Mouse (Mus musculus) myocyte (in vitro differentiated cells): ENCODE measurements at regions not wholly inside any gene's neighbourhood (a gene's known extent, or its start where the extent isn't known, plus 50 kb on each side); places are given as distances from the start of the nearest gene placed in this dataset.

Experiments
- H3K27me3 ChIP-seq: one replicate; pipeline ENCODE4 v1.6.1; 2011; ENCODE audit not compliant: control insufficient read depth, insufficient read depth, insufficient read length
- H3K36me3 ChIP-seq: one replicate; pipeline ENCODE4 v1.6.1; 2011; ENCODE audit not compliant: control insufficient read depth, insufficient read depth
- H3K4me2 ChIP-seq: one replicate; pipeline ENCODE4 v1.6.1; 2011; ENCODE audit warnings: low read depth, control low read depth
- H3K4me3 ChIP-seq: one replicate; pipeline ENCODE4 v1.5.1; 2011; ENCODE audit warnings: mild to moderate bottlenecking, control low read depth, moderate library complexity
- H3K79me2 ChIP-seq: one replicate; pipeline ENCODE4 v1.6.1; 2011; ENCODE audit not compliant: control insufficient read depth, insufficient read depth
- H3ac ChIP-seq: one replicate; pipeline ENCODE4 v1.6.1; 2011; ENCODE audit not compliant: control insufficient read depth, insufficient read length
- CEBPB ChIP-seq: IDR thresholded peaks from 2 replicates; pipeline ENCODE4 v1.6.1; 2011; ENCODE audit warnings: mild to moderate bottlenecking, moderate library complexity; ENCODE audit not compliant: poor library complexity, insufficient read depth, severe bottlenecking
- E2F4 ChIP-seq: IDR thresholded peaks from one replicate; pipeline ENCODE4 v1.6.1; 2011; ENCODE audit warnings: mild to moderate bottlenecking, control low read depth, moderate library complexity; ENCODE audit not compliant: insufficient read depth
- MAX ChIP-seq: IDR thresholded peaks from one replicate; pipeline ENCODE4 v1.6.1; 2011; ENCODE audit warnings: low read depth, mild to moderate bottlenecking, control low read depth
- MYOD1 ChIP-seq, 3 experiments: IDR thresholded peaks; one replicate each; pipeline ENCODE4 v1.6.1; 2011; ENCODE audit warnings: control low read depth in 2 of 3, low read depth in 2 of 3, mild to moderate bottlenecking in 2 of 3, moderate library complexity in 1 of 3; ENCODE audit not compliant: insufficient read length in 2 of 3, control insufficient read depth in 1 of 3
- MYOG ChIP-seq, 3 experiments: IDR thresholded peaks; one replicate each; pipeline ENCODE4 v1.6.1; 2011; ENCODE audit warnings: control low read depth in 2 of 3, low read depth in 2 of 3, mild to moderate bottlenecking in 2 of 3; ENCODE audit not compliant: insufficient read length in 2 of 3, control insufficient read depth in 1 of 3, insufficient read depth in 1 of 3
- POLR2A ChIP-seq: IDR thresholded peaks from one replicate; pipeline ENCODE4 v1.6.1; 2011; ENCODE audit warnings: low read depth, mild to moderate bottlenecking, control low read depth, moderate library complexity; ENCODE audit not compliant: insufficient read length
- POLR2AphosphoS2 ChIP-seq: IDR thresholded peaks from one replicate; pipeline ENCODE4 v1.6.1; 2011; ENCODE audit warnings: low read depth, control low read depth; ENCODE audit not compliant: insufficient read length
- REST ChIP-seq: IDR thresholded peaks from one replicate; pipeline ENCODE4 v1.6.1; 2011; ENCODE audit warnings: mild to moderate bottlenecking, control low read depth, moderate library complexity; ENCODE audit not compliant: insufficient read depth, insufficient read length
- SRF ChIP-seq: IDR thresholded peaks from one replicate; pipeline ENCODE4 v1.6.1; 2011; ENCODE audit warnings: low read depth; ENCODE audit not compliant: control insufficient read depth, insufficient read length
- TCF12 ChIP-seq: IDR thresholded peaks from one replicate; pipeline ENCODE4 v1.6.1; 2011; ENCODE audit warnings: mild to moderate bottlenecking, control low read depth; ENCODE audit not compliant: poor library complexity, insufficient read depth, severe bottlenecking
- TCF3 ChIP-seq: IDR thresholded peaks from one replicate; pipeline ENCODE4 v1.6.1; 2011; ENCODE audit warnings: low read depth, control low read depth; ENCODE audit not compliant: insufficient read length
- USF1 ChIP-seq: IDR thresholded peaks from one replicate; pipeline ENCODE4 v1.6.1; 2011; ENCODE audit warnings: low read depth, mild to moderate bottlenecking, control low read depth, moderate library complexity

- H3K4me2 ChIP-seq = no peak overlapping the region
- no peaks in the 10 kb centered on the region for H3K27me3 ChIP-seq
- no peaks in the 10 kb centered on the region for H3K79me2 ChIP-seq
- no peak overlapping the region for H3K4me3 ChIP-seq
- H3K36me3 ChIP-seq = no peaks in the 10 kb centered on the region
- TF ChIP-seq POLR2AphosphoS2 (no peak), SRF (no peak), CEBPB (no peak), E2F4 (no peak)
- H3ac ChIP-seq = no peak overlapping the region
Measured at GRCm38 (mm10) chr3:120843623-120844022, 327.9 kb downstream of the Rwdd3 start.

- H3K27me3 ChIP-seq = no peaks in the 10 kb centered on the region
- no peak overlapping the region for H3K4me3 ChIP-seq
- TF ChIP-seq MYOD1 (IDR thresholded peaks at IDR 0.05; ENCODE audit: control insufficient read depth in 1 of 3, insufficient read length in 2 of 3, low read depth in 2 of 3) (no peak), TCF12 (no peak), SRF (no peak), TCF3 (no peak)
- no peaks in the 10 kb centered on the region for H3K36me3 ChIP-seq
- no peak overlapping the region for H3K4me2 ChIP-seq
- H3K79me2 ChIP-seq = no peaks in the 10 kb centered on the region
- no peak overlapping the region for H3ac ChIP-seq
Measured at GRCm38 (mm10) chr3:120823536-120823935, 348.0 kb downstream of the Rwdd3 start.

- Histone ChIP-seq H3K4me3 (no peak overlapping the region), H3K27me3 (no peaks in the 10 kb centered on the region), H3ac (no peak overlapping the region), H3K36me3 (no peaks in the 10 kb centered on the region), H3K79me2 (no peaks in the 10 kb centered on the region), H3K4me2 (no peak overlapping the region)
- TF ChIP-seq REST = no peak
- no peak for TF ChIP-seq MYOG (IDR thresholded peaks at IDR 0.05; ENCODE audit: control insufficient read depth in 1 of 3, insufficient read depth in 1 of 3, insufficient read length in 2 of 3, low read depth in 2 of 3)
- TF ChIP-seq TCF12 = no peak
- TF ChIP-seq TCF3 = no peak
- no peak for TF ChIP-seq MYOD1 (IDR thresholded peaks at IDR 0.05; ENCODE audit: control insufficient read depth in 1 of 3, insufficient read length in 2 of 3, low read depth in 2 of 3)
- no peak for TF ChIP-seq MAX
- TF ChIP-seq POLR2AphosphoS2 = no peak
- TF ChIP-seq USF1 = no peak
- TF ChIP-seq POLR2A = no peak
- TF ChIP-seq E2F4 = no peak
- TF ChIP-seq SRF = no peak
Measured at GRCm38 (mm10) chr3:120811901-120812300, 359.6 kb downstream of the Rwdd3 start.

- Histone ChIP-seq H3K4me3 (no peak overlapping the region), H3K79me2 (no peaks in the 10 kb centered on the region), H3K27me3 (no peaks in the 10 kb centered on the region), H3K36me3 (no peaks in the 10 kb centered on the region), H3K4me2 (no peak overlapping the region), H3ac (no peak overlapping the region)
- TF ChIP-seq MAX (no peak), POLR2AphosphoS2 (no peak), REST (no peak), USF1 (no peak), SRF (no peak), CEBPB (no peak), MYOG (IDR thresholded peaks at IDR 0.05; ENCODE audit: control insufficient read depth in 1 of 3, insufficient read depth in 1 of 3, insufficient read length in 2 of 3, low read depth in 2 of 3) (no peak), E2F4 (no peak), POLR2A (no peak), TCF3 (no peak), MYOD1 (IDR thresholded peaks at IDR 0.05; ENCODE audit: control insufficient read depth in 1 of 3, insufficient read length in 2 of 3, low read depth in 2 of 3) (no peak), TCF12 (no peak)
Measured at GRCm38 (mm10) chr3:120810527-120810926, 361.0 kb downstream of the Rwdd3 start.

GRCm38 (mm10) chr3:120810048-120810447, 361.4 kb downstream of the Rwdd3 start:
- Histone ChIP-seq H3ac (no peak overlapping the region), H3K79me2 (no peaks in the 10 kb centered on the region), H3K27me3 (no peaks in the 10 kb centered on the region), H3K36me3 (no peaks in the 10 kb centered on the region), H3K4me2 (no peak overlapping the region), H3K4me3 (no peak overlapping the region)
- no peak for TF ChIP-seq SRF
- TF ChIP-seq TCF12 = no peak
- TF ChIP-seq MAX = no peak
- no peak for TF ChIP-seq POLR2A
- no peak for TF ChIP-seq MYOD1 (IDR thresholded peaks at IDR 0.05; ENCODE audit: control insufficient read depth in 1 of 3, insufficient read length in 2 of 3, low read depth in 2 of 3)
- TF ChIP-seq TCF3 = no peak
- TF ChIP-seq REST = no peak
- TF ChIP-seq E2F4 = no peak
- no peak for TF ChIP-seq MYOG (IDR thresholded peaks at IDR 0.05; ENCODE audit: control insufficient read depth in 1 of 3, insufficient read depth in 1 of 3, insufficient read length in 2 of 3, low read depth in 2 of 3)
- TF ChIP-seq POLR2AphosphoS2 = no peak
- TF ChIP-seq CEBPB = no peak
- TF ChIP-seq USF1 = no peak
